20 mouse cellular contexts compared by ENCODE assay signal in genomic region chr19:31170985-31171384, GRCm38 (mm10).
"Had no signal": no experiment of that assay in that cellular context is flagged by ENCODE, and none has a peak within 500 bp of the region (broad histone marks: within the 10 kb centered on the region; RNA-seq: fewer than 3 reads in every experiment).

No protein-coding gene starts in this region.

- H3K27ac ChIP-seq: limb, embryonic 12.5 days; limb, embryonic 15.5 days; liver, embryonic 14.5 days; macrophage; midbrain, embryonic 12.5 days; midbrain, embryonic 15.5 days; neural tube, embryonic 13.5 days; stomach, embryonic 15.5 days had no signal

- H3K9ac ChIP-seq: limb, embryonic 12.5 days; limb, embryonic 15.5 days; liver, embryonic 14.5 days; liver, postnatal 0 days; lung, embryonic 14.5 days; midbrain, embryonic 12.5 days; midbrain, embryonic 15.5 days; neural tube, embryonic 13.5 days; stomach, embryonic 15.5 days had no signal

- H3K36me3 ChIP-seq: limb, embryonic 12.5 days; limb, embryonic 15.5 days; midbrain, embryonic 12.5 days; midbrain, embryonic 15.5 days; neural tube, embryonic 13.5 days; stomach, embryonic 15.5 days had no signal

- H3K4me2 ChIP-seq: limb, embryonic 12.5 days; limb, embryonic 15.5 days; liver, embryonic 11.5 days; lung, embryonic 14.5 days; midbrain, embryonic 12.5 days; midbrain, embryonic 15.5 days; neural tube, embryonic 13.5 days; stomach, embryonic 15.5 days had no signal

- DNase-seq: kidney, adult 9 months; kidney, postnatal 36 days; left cerebral cortex, postnatal 4 days; liver, postnatal 0 days; lung, embryonic 14.5 days; retina, postnatal 1 day; right cerebral cortex, postnatal 25 days; spleen, adult 18-20 months; thymus, postnatal 25 days had no signal

- H3K4me1 ChIP-seq: limb, embryonic 12.5 days; limb, embryonic 15.5 days; midbrain, embryonic 12.5 days; midbrain, embryonic 15.5 days; neural tube, embryonic 13.5 days; stomach, embryonic 15.5 days had no signal

- H3K9me3 ChIP-seq: limb, embryonic 12.5 days; limb, embryonic 15.5 days; midbrain, embryonic 12.5 days; midbrain, embryonic 15.5 days; neural tube, embryonic 13.5 days; stomach, embryonic 15.5 days had no signal

- H3K27me3 ChIP-seq: limb, embryonic 12.5 days; limb, embryonic 15.5 days; midbrain, embryonic 12.5 days; midbrain, embryonic 15.5 days; neural tube, embryonic 13.5 days; stomach, embryonic 15.5 days had no signal

- H3K4me3 ChIP-seq: limb, embryonic 12.5 days; limb, embryonic 15.5 days; midbrain, embryonic 12.5 days; midbrain, embryonic 15.5 days; neural tube, embryonic 13.5 days; stomach, embryonic 15.5 days had no signal

- ATAC-seq: intestine, postnatal 0 days; liver, postnatal 0 days; lung, postnatal 0 days; midbrain, embryonic 15.5 days had no signal
